Mouse (Mus musculus) frontal cortex, postnatal 36 days (tissue): ENCODE data around the gene Dhx36.

Experiments
- DNase-seq, 2 experiments: peaks; one replicate each; pipeline ENCODE4 v3.0.0; 2022; ENCODE audit warnings: low spot score in 2 of 2

The Dhx36 gene

GRCm38 (mm10) chr3:62506488-62507205, at the start of gene Dhx36:
Gene Dhx36 (minus strand): TSS chr3:62507004.
- peak; percentile 98 to 99 for DNase-seq

- no peak for DNase-seq
Measured at GRCm38 (mm10) chr3:62527593-62527992, 20.8 kb upstream of the Dhx36 start.

- DNase-seq: peak in 1 of 2 experiments; percentile 65
Measured at GRCm38 (mm10) chr3:62527160-62527559, 20.4 kb upstream of the Dhx36 start.

GRCm38 (mm10) chr3:62507206-62507647, 423 bp upstream of the Dhx36 start:
- no peak for DNase-seq

- DNase-seq: no peak
Measured at GRCm38 (mm10) chr3:62505166-62505900, 1.5 kb downstream of the Dhx36 start.

GRCm38 (mm10) chr3:62499327-62499726, 7.5 kb downstream of the Dhx36 start:
- no peak for DNase-seq

GRCm38 (mm10) chr3:62492568-62492967, 14.2 kb downstream of the Dhx36 start:
- no peak for DNase-seq

GRCm38 (mm10) chr3:62484340-62484739, 22.5 kb downstream of the Dhx36 start:
- no peak for DNase-seq

- DNase-seq: no peak
Measured at GRCm38 (mm10) chr3:62470179-62470578, 36.6 kb downstream of the Dhx36 start.

GRCm38 (mm10) chr3:62464276-62464675, 42.5 kb downstream of the Dhx36 start:
- no peak for DNase-seq

GRCm38 (mm10) chr3:62459483-62459882, 47.3 kb downstream of the Dhx36 start:
- no peak for DNase-seq

- DNase-seq: peak; percentile 63 to 78
Measured at GRCm38 (mm10) chr3:62458284-62459013, 48.4 kb downstream of the Dhx36 start.

- peak; percentile 31 to 35 for DNase-seq
Measured at GRCm38 (mm10) chr3:62455854-62456253, 51.0 kb downstream of the Dhx36 start.

GRCm38 (mm10) chr3:62454096-62454495, 52.7 kb downstream of the Dhx36 start:
- no peak for DNase-seq

GRCm38 (mm10) chr3:62452961-62453360, 53.8 kb downstream of the Dhx36 start:
- no peak for DNase-seq

GRCm38 (mm10) chr3:62449871-62450496, 56.8 kb downstream of the Dhx36 start:
- DNase-seq: no peak

GRCm38 (mm10) chr3:62447151-62447550, 59.7 kb downstream of the Dhx36 start:
- no peak for DNase-seq

- no peak for DNase-seq
Measured at GRCm38 (mm10) chr3:62446271-62446670, 60.5 kb downstream of the Dhx36 start.

GRCm38 (mm10) chr3:62443582-62444194, 63.1 kb downstream of the Dhx36 start:
- no peak for DNase-seq

- DNase-seq: no peak
Measured at GRCm38 (mm10) chr3:62440431-62440969, 66.3 kb downstream of the Dhx36 start.

- no peak for DNase-seq
Measured at GRCm38 (mm10) chr3:62435923-62436322, 70.9 kb downstream of the Dhx36 start.
